Mouse (Mus musculus) E14TG2a.4 (cell line): ENCODE data around the gene Cbln1.

Experiments used
- H3K27me3 ChIP-seq: 2 replicates; pipeline ENCODE4 v1.6.1; 2014; ENCODE audit warnings: low read length, control low read depth; ENCODE audit not compliant: insufficient read depth
- H3K36me3 ChIP-seq: 2 replicates; pipeline ENCODE4 v1.6.1; 2014; ENCODE audit warnings: low read length, control low read depth; ENCODE audit not compliant: insufficient read depth
- H3K4me1 ChIP-seq: replicated peaks from 2 replicates; pipeline ENCODE4 v1.6.1; 2014; ENCODE audit warnings: low read depth, low read length, control low read depth
- H3K4me3 ChIP-seq: replicated peaks from 2 replicates; pipeline ENCODE4 v1.5.1; 2014; ENCODE audit warnings: mild to moderate bottlenecking, low read length
- H3K9me3 ChIP-seq: 2 replicates; pipeline ENCODE4 v1.6.1; 2014; ENCODE audit warnings: low read length, control low read depth
- CTCF ChIP-seq: conservative IDR thresholded peaks from 2 replicates; pipeline ENCODE4 v1.5.1; 2014; ENCODE audit warnings: low read length
- NANOG ChIP-seq: IDR thresholded peaks from 2 replicates; pipeline ENCODE4 v1.6.1; 2014; ENCODE audit warnings: borderline replicate concordance, low read length, mixed read lengths
- POU5F1 ChIP-seq: IDR thresholded peaks from 2 replicates; pipeline ENCODE4 v1.6.1; 2014; ENCODE audit warnings: low read length, borderline replicate concordance

The Cbln1 gene

GRCm38 (mm10) chr8:87424706-87425105 lies 47.7 kb downstream of the Cbln1 start:
- Histone ChIP-seq H3K36me3 (no peaks in the 10 kb centered on the region), H3K27me3 (no peaks in the 10 kb centered on the region), H3K4me1 (no peaks in the 10 kb centered on the region), H3K9me3 (no peaks in the 10 kb centered on the region), H3K4me3 (no peak overlapping the region)
- TF ChIP-seq NANOG, result no peak
- no peak for TF ChIP-seq POU5F1
- TF ChIP-seq CTCF, result no peak

- Histone ChIP-seq H3K9me3 (no peaks in the 10 kb centered on the region), H3K36me3 (no peaks in the 10 kb centered on the region), H3K4me1 (no peaks in the 10 kb centered on the region), H3K27me3 (no peaks in the 10 kb centered on the region), H3K4me3 (no peak overlapping the region)
- TF ChIP-seq CTCF (no peak), POU5F1 (no peak), NANOG (no peak)
Measured at GRCm38 (mm10) chr8:87421697-87422096, 50.7 kb downstream of the Cbln1 start.
